Mouse (Mus musculus) ovary, postnatal 14 days (tissue): ENCODE results near the gene Nipa1.

Experiments
- DNase-seq: peaks from one replicate; pipeline ENCODE4 v3.0.0; 2022; ENCODE audit warnings: low spot score

Gene Nipa1

DNA sequence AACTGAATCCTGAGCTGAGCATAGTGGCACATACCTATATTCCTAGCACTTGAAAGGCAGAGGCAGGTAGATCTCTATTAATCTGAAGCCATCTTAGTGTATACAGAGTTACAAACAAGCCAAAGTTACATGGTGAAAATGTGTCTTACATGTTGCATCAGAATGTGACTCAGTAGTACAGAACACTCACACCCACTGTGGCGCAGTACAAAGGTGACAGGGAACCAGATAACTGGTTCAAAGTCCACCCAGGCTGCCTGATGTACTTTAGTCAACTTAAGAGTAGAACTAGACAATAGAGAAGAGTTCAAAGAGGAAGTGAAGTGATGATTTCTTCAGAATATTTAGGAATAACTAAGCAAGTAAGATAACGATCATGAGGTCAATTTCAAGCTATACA is 84.7 kb downstream of the Nipa1 start:
- no peak for DNase-seq

DNA sequence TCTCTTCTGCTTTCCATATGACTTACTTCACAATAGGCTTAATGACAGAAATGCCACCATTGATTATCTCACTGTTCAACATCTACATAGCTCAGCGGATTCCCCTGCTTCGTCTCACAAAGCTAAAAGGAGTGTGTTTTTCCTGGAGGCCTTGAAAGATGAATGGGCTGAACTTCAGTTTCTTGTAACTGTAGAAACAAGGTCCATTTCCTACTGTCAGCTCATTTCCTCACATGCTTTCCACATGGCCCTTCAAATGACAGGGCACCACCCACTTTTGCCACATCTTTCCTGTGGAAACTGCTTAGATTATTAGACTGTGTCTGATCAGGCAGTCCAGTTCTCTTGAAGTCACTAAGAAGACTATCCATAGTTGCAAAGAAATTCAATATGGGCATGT is 91.1 kb downstream of the Nipa1 start:
- no peak for DNase-seq
